Mouse (Mus musculus): Measurements from ENCODE around the gene Rabep1.
"Not testable (repeated sequence)": the region's sequence is repeated elsewhere in the genome, so short reads cannot be mapped to it uniquely, and the experiment has no call there.

The Rabep1 gene

DNA sequence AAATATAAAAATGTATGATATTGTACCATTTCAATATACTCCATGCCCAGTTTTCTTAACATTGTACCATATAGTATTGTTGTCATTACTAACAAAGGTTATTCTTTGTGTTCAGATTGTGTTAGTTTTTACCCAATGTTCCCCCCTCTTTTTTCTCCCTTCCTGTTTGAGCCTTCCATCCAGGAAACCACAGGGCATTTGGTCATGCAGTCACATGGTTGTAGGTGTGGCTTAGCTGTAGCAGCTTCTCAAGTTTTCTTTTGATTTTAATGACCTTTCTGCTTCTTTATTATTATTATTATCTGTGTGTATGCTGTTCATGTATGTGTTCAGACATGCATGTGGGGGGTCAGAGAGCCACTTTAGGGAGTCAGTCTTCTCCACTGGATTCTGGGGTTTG is 47.0 kb downstream of the Rabep1 start:
- no peak for DNase-seq (ENCODE audit: extremely low read depth, low read depth)

DNA sequence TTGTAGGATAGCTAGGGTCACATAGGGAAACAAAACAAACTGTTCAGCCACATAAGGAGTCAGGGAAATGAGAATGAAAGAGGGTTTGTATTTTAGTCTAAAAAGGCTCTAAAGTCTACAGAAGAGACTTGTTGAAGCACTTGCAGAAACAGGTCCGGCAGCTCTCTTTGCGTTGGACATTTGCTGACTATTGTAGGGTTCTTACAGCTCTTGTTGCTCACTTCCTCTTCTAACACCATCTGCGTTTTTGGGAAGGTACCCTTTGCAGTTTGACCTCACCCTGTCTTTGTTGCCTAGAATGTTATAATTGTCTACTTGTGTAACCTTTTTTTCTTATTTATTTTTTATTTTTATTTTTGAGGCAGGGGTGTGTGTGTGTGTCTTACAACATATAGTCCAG is 53.1 kb downstream of the Rabep1 start:
- DNase-seq (ENCODE audit: extremely low read depth, low read depth) = no peak

DNA sequence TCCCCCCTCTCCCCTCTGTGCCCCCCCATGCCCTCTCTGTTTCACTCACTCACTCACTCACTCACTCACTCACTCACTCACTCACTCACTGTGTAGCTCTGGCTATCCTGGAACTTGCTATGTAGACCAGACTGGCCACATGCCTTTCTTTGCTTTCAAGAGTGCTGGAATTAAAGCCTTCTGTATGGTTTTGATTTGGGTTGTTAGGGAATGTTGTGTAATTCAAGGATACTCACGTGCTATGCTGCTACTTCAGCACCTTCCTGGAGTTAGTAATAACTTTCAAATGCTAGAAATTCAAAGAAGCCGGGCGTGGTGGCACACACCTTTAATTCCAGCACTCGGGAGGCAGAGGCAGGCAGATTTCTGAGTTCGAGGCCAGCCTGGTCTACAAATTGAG is 53.6 kb downstream of the Rabep1 start:
- not testable (repeated sequence) for DNase-seq (ENCODE audit: extremely low read depth, low read depth)

DNA sequence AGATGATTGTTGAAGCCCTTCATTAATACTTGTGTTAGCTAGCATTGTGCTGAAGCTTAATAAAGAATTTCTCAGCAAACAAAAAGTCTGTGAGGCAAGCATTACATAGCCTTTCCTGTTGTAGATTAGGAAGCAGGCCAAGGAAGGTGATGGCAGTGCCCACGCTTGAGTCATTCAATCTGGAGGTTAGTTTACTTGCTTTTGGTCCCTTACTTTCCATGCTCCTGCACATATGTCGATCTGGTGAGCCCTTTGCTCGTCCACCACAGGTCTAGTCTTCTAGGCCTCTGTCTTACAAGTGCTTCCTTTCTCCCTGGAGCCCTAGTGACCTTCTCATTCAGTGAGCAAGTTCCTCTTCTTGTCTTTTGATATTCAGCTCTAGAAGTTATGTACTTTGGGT is 62.1 kb downstream of the Rabep1 start:
- no peak for DNase-seq (ENCODE audit: extremely low read depth, low read depth)

DNA sequence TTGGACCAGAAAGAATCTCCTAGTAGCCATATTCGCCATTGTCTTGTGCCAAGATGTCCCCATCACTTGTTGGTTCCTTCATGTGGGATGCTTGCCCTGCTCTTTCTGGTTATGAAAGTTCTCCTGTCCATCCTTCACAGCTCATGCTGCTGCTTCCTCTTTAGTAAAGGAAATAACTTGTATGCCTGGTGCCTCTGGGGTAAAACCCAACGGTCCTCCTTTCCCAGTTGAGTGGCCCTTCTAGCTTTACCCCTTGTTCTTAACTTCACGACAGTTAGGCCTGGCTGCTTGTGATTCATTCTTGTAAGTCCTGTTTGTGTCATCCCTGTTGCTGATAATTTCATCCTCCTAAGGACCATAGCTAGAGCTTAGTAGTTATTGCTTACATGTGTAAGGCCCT is 66.7 kb downstream of the Rabep1 start:
- DNase-seq (ENCODE audit: extremely low read depth, low read depth) = no peak

DNA sequence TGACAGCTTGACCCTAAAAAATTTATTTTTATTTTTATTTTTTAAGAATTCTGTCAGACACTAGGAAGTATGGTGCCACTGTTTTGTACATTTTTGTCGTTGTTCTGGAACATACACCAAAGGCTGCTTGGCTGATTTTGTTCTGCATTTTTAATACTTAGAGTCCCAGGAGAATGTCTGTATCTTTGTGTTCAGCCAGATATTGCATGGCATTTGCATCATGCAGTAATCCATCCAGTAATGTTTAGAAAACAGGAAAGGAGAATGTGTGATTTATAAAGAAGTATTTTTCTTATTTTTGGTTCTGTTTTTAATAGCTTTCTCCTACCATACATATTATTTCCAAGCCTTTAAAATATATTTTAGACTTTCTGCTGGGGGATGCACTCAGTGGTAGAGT is 67.3 kb downstream of the Rabep1 start:
- DNase-seq (ENCODE audit: extremely low read depth, low read depth) = no peak

DNA sequence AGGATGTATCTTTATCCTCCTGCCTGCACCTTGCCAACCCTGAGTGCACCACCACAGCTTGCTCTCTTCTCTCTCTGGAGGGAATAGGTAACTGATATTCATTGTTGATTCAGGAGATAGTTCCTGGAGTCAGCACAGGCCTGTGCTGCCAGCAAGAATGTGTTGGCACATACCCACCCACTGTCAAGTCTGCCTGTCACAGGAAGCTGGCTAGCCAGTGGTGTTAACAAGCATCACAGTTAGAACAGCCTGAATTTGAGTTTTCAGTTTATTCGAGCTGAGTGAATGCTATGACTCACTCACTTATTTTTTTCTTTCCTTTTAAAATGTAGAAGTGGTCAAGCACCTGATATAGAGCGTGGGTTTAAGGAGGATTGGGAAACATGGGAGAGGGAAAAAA is 73.3 kb downstream of the Rabep1 start:
- DNase-seq (ENCODE audit: extremely low read depth, low read depth) = no peak

DNA sequence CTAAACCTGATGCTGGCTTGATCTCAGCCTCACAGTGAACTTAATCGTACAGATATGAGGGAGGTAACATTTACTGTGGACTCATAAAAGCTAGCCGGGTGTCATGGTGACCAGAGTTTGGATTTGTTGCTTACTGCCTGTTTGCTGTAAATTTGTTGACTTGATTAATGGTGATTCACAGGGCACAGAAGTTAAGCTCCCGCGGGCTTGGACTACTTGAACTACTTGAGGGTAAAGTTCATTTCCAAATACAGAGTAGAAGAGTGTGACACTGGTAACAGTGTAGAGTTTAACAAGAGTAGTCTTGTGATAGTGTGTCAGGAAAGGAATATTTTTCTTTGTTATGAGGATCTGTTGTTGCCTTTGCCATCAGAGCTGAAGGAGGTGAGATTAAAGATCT is 74.9 kb downstream of the Rabep1 start:
- DNase-seq (ENCODE audit: extremely low read depth, low read depth) = no peak

DNA sequence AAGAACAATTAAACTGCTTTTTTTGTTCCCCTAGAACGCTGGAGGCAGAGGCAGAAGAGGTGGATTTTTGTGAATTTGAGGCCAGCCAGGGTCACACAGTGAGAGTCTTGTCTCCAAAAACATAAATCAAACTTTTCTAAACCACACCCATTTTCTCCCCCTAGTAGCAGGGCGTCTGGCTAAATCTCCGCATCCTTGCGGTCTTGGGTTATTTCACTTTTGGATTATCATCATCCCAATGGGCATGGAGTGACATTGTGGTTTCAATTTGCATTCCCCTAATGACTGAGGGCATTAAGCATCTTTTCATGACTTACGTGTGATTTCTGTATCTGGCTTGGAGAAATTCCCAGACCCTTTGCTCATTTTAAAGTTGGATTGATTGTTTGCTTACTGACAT is 86.9 kb downstream of the Rabep1 start:
- DNase-seq (ENCODE audit: extremely low read depth, low read depth) = no peak

DNA sequence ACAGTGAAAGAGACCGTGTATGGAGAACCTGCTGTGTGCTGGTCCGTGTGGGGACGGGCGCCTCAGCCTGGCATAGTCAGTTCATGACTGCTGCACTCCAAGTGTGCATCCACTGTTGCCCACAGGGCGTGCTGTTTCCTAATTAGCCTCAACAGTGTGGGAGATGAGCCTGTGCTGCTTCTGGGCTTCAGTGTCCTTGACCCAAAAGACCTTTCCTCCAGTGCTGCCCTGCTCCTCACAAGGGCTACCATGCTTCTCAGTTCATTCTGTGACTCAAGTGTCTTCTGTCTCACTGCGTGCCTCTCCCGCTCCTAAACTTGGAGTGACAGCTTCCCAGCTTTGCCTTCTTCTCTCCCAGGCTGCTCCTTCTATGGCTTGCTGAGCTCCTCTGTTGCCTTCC is 90.7 kb downstream of the Rabep1 start:
- no peak for DNase-seq (ENCODE audit: extremely low read depth, low read depth)

DNA sequence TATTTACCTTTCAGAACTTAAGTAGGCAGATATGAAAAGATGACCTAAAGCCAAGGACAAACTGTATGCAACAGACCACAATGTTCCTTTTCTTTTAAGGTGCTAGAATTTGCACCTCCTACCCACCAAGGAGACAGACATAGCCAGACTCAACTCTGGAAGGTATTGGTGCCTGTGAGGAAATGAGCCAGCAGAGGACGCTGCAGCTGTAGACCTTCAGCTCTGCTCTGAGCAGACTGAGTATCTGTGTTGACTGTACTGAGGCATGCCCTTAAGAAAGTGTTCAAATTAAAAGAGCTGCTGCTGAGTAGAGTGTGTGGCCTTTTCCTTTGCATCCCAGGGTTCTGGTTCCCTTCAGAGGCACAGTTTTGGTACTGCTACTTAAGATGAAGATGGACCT is 98.0 kb downstream of the Rabep1 start:
- no peak for DNase-seq (ENCODE audit: extremely low read depth, low read depth)

DNA sequence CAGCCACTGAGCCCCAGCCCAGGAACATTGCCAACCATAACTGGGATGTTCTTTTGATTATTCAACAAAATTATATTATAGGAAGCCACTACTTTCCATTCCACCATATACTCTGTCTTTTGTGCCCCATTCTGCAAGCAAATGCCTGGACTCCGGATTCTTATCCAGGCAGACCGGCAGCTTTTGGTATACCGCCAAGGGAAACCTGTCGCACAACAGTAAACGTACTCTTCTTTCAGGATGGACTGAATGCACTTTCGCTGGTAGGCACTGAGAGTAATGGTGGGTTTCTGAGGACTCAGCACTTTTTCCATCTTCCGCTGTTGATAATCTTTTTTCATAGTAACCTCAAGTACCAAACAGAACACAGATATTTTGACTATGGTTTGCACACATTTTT is 99.1 kb downstream of the Rabep1 start:
- no peak for DNase-seq (ENCODE audit: extremely low read depth, low read depth)

DNA sequence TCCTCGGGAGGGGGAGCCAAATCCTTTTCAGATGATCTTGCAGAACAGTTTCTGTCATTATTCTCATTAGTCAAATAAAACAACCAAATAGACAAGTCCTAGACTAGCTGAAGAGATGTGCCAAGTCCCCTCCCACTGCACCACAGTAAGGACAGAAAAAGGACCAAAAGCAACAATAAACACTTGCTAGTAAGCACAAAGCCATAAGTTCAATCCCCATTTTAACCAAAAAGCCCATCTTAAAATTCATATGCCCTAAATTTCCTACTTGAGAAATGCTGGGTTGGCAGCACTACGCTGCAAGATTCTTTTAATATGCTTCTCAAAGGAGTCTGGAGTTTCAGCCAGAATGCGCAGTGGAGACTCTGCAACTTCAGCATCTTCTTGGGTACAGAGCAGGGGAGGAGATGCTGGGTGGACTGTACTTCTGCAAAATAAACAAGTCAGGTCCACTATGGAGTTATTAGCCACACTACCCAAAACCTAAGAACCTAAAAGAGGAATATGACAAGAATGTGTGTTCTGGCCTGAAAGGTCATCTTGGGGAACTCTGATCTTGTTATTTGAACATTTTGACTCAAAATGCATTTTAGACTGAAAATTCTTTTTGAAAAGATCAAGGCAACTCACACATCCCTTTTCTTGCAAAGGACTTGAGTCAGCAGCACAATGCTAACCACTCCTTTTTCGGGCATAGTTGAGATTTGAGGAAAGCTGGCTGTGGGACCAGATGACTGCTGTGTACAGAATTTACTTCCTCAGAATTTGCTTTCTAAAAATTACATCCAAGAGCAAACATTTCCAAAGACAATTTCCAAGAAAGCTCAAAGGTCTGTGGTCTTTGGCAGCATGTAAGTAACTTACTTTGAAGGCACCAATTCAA is 100.6 kb downstream of the Rabep1 start:
- DNase-seq (ENCODE audit: extremely low read depth, low read depth) = no peak

DNA sequence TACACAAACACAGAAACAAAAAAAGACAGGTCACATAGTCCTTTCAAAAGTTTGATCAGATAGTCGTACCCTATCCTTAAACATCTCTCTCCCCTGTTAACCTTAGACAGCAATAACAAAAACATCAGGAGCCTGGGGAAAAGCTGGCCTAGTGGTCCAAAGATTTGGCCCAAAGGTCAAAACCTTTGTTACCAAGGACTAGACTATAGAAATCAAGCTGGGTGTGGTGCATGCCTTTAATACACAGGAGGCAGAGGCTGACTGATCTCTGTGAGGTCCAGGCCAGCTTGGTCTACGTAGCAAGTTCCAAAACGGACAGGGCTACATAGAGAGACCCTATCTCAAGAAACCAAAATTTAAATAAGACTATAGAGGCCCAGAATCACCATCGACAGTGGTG is 110.1 kb downstream of the Rabep1 start:
- DNase-seq (ENCODE audit: extremely low read depth, low read depth) = no peak

DNA sequence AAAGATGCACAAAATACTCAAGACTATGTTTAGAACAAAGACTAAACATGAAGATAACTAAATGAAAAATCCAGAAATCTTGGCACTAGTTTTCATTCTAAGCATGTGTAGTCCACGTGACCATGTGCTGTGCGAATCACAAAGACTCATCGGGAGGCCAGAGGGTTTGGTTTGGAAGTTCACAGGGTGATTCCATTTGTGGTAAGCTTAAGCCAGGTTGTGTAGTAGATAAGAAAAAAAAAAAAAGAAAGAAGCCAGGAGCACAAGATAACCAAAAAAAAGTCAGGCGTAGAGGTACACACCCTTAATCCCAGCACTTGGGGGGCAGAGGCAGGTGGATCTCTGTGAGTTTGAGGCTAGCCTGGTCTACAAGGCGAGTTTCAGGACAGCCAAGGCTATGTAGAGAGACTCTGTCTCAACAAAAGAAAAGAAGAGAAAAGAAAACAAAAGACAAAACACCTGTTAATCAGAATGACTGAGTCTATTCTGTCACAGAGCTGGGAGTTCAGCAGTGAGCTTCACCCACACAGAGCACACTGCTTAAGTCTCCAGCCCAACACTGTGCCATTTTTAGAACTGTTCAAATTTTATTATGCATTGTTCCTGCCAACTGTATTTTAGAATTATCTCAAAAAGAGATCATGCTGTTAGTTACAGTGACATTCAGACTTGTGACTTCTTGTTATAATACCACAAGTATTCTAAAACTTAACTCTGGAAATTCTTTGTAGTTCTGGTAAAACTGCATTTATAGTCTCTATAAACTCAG is 116.4 kb downstream of the Rabep1 start:
- no peak for DNase-seq (ENCODE audit: extremely low read depth, low read depth)

DNA sequence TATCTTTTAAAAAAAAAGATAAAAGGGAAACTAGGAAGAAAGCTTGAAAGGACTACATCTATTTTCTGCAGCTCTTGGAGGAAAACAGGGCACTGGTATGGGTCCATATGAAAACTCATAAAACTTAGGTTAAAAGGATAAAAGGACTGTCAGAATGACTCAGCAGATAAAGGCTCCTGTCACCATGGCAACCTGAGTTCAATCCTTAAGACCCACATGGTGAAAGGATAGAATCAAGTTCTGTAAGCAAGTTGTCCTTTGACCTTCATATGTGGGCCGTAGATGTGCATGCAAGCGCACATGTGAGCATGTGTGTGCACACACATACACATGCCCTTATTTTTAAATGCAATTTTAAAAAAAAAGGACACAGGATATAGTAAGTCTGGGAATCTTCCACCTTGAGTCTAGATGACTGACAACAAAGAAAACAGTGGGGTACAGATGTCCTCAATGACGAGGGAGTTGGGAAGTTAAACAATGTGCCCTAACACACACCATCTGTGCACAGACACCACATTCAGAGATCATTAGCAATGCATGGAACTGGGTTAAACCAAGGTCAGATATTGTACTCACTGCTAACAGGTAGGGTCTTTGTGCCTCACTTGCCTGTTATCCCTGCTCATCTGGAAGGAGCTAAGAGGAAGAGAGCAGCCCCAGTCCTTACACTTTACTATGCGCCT is 119.8 kb downstream of the Rabep1 start:
- DNase-seq (ENCODE audit: extremely low read depth, low read depth) = no peak

DNA sequence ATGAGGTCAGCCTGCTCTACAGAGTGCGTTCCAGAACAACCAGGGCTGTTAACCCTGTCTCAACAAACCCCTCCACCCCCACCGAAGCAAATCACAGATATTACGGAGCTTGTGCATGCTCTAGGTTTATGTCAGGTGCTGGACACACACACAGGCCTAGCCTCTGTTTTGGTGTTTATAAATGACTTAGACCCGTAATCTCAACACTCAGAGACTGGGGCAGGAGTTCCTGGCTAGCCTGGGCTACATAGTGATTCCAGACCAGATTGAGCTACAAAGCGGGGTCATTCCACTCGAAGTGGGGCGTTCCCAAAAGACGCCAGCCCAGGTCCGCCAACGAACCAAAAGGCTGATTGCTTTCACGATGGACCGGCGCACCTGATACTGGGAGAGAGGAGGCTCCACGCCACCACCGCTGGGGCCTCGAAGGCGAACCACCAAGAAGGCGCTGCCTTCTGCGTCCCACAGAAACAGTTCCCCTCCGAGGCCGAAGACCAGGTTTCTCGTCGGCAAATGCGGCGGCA is 124.8 kb downstream of the Rabep1 start:
- DNase-seq (ENCODE audit: extremely low read depth, low read depth) = no peak

DNA sequence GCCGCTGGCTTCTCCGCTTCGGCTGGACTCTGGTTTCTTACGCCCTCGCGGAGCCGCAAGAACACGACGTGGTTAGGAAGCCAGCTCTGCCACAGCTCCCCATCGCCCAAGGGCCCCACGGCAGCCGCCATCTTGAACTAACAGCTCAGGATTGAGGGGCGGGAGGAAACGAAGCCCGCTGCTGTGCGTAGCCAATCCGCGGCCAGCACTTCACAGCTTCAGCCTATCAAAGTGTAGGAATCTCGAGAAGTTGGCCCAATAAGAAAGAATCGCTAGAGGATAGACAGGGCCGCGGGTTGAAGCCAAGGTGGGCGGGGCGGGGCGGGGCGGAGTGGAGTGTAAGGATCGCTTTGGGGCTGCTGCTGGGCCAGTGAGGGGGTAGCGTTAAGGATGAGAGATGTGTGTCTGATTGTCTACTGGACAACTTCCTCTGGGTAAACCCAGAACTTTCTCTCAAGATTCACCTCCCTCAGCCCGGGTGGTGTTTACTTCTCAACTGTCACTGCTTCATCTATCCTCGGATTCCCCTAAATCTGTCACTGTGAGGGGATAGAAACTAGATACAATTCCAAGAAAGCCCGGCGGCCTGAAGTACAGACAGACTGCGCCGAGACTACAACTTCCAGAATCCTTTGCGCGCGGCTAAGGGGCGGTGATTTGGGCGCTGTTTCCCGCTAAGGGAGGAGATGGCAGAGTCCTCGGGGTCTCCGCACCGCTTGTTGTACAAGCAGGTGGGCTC is 125.4 kb downstream of the Rabep1 start, which contains the start of the genes Nup88 and Rpain:
TSS of gene Nup88 (minus strand) at position 153 of the 739 bp plus-strand sequence.
TSS of gene Rpain (plus strand) at position 393 of the 739 bp plus-strand sequence.
- peak; percentile 96 for DNase-seq (ENCODE audit: extremely low read depth, low read depth)

DNA sequence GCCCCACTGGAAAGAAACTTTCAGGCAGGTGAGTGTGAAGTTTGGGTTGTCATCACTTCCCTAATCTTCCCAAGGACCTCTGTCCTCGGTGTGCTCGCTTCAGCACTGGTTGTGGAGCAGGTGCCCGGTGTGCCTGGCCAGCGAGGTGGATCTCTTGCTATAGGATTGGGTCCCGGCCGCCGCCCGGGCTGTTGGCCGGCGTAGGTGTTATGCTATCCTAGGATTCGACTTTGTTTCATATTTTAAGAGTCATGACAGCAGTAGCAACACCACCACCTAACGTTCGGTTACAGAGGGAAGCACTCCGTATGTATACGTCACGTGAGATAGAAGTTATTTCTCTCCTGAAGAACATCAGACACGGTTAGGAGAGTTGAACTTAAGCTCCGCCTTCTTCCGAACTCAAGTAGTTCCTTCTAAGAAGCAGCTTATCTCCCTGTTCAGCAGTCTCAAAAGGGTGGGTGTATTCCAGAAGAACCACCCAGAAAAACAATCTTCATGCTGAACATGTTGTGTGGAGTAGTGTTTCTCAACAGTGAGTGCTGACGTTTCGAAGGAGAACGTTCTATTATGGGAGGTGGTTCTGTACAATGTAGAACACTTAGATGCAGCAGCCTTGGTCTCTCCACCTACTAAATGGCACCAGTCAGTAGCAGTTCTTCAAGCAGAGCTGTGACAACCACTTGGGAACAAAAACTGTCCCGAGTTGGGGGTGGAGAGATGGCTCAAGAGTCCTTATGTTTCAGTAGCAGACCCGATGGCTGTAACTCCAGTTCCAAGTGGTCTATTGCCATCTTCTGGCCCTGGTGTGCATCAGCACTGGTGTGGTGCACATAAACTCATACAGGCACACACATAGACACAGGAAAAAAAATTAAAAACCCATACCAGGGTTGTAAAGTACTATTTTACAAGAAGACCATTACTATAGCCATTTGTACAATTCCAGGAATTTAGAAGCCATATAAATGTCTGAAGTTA is 126.3 kb downstream of the Rabep1 start:
- peak; percentile 98 for DNase-seq (ENCODE audit: extremely low read depth, low read depth)

DNA sequence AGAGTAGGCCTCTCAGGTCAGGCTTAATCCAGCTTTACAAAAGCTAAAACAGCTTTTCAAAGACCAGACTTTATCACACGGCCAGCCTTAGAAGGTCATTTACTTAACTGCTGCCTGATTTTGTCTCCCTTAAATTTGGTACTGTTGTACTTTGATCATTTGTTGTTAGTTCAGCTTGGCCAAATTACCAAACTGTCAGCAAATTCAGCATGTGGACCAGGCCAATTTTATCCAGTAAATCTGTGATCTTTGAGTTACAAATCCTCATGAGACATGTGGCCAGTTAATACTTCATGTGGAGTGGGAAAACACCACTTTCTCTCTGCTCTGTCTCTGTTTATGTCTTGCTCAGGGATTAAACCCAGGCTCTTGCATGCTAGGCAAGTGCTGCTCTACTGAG is 128.0 kb downstream of the Rabep1 start:
- no peak for DNase-seq (ENCODE audit: extremely low read depth, low read depth)

All from MEL-GATA-1-ER (cell line).